Mouse (Mus musculus): ENCODE data around the gene Banp. TPM values are rescaled to one million over a fixed set of nuclear protein-coding genes. Genes with fewer than 3 reads are reported as not detected.

Gene Banp
- total RNA-seq, 2 experiments from 2014 or later = 30.4 to 35.6 TPM

DNA sequence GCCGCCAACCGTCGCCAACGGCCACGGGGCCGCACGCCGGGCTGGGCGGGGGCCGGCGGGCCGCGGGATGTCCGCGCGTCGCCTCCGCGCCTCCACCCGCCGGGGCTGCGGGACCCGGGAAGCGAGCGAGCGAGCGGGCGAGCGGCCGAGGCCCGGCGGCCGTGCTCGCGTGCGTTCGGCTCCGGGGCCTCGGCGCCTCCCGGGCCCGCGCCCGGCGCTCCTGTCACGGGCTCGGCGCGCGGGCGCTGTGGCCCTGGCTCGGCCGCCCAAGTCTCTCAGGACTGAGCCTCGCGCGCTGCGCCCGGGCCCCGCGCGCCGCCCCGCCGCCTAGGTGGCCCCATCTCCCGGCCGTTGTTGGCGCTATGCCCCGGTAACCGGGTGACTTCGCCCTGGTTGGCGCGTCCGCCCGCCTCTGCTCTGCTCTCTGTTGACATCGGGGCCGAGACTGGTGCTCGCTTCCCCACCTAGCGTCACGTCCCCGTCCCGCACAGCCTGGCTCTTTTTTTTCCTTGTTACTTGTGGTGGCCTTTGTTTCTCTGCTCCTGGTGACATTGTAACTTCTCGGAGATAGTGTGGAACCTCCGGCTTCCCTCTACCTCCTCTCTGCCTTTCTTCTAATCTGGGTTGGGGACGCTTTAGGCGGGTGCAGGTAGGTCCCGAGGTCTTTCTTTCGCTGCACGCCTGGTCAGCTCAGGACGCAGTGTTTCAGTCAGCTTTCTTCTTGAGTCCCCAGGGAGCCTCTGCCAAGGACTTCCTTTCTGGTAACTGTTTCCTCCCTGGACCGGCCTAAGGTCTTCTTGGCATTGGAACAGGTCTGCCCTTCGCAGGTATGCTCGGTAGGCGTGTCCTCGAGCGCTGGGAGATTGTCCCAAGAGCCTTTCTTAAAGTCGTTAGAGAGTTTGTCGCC, 1.5 kb downstream of the Banp start:
- peak; percentile 73 to 76 for DNase-seq

DNA sequence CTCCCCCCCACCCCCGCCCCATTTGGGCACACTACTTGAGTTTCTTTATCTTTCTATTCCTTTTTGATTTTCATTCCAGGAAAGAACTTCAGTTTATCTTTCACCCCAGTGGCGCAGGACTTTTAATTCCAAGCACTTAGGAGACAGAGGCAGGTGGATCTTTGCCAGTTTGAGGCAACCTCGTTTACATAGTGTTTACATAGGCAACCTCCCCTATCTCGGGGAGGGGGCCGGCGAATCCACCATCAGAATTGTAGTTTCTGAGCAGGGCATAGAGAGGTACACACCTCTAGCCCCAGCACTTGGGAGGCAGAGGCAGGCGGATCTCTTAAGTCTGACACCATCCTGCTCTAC, 2.1 kb downstream of the Banp start:
- no peak for DNase-seq

DNA sequence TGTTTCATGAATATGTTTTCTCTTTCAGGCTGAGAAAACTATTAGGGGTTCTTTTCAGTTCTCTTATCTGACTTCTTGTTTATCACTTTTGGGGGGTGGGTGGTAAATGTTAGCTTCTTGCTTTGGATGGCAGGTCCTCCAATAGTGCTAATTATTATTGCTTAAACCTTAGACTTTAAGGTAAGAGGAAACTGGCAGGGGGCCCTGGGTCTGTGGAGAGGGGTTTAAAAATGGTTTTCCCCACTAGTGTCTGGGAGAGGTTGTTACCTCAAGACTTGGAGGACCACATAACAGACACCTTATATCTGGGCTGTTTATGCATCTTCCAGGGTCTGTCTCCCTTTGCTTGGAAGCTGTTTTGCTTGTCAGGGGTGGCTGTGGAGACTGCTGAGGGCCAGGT, 2.6 kb downstream of the Banp start:
- DNase-seq = no peak

DNA sequence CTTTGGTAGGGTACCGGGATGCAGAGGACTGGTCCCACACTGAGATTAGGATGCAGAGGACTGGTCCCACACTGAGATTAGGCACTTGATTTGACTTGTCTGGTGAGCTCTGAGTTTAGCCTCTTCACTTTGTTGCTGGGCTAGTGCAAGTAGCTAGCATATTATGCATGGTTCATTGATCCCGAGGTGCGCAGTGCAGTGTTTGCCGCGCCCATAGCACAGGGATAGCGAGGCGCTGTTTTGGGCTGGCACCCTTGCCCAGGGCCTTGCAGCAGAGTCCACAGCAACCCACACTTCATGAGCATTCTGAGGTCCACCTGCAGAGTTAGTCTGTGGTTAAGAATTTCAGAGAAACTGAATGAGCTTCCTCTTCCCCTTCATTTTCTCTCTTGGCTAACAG, 3.2 kb downstream of the Banp start:
- no peak for DNase-seq

DNA sequence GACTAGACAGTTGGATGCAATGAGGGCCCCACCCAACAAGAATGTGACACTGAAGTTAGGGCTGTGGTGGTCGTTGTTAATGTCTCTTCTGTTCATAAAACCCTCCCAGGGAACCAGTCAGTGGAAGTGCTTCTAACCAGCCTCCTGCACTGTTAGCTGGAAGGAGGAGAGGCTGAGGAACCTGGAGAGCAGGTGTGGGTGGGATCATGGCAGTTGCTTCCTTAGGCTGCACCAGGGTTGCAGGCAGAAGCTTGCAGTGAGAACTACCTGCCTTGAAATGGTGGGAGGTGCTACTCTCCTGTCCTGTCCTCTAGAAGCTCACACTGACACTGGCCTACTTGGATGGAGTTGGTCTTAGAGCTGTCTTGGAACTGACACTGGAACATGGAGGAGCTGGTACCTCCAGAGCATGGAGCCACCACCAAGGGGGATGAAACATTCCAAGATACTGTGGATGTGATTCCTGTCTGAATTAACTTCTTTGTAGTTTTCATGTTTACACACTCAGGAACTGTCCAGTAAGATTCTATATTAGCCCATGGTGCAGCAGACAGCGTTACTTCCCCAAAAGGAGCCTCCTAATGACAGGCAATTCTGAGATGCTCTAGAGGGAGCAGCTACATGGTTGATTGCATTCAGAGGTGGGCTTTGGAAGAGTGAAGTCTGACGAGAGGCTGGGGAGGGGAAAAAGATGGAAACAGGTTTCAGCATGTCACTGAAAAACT, 4.4 kb downstream of the Banp start:
- no peak for DNase-seq

DNA sequence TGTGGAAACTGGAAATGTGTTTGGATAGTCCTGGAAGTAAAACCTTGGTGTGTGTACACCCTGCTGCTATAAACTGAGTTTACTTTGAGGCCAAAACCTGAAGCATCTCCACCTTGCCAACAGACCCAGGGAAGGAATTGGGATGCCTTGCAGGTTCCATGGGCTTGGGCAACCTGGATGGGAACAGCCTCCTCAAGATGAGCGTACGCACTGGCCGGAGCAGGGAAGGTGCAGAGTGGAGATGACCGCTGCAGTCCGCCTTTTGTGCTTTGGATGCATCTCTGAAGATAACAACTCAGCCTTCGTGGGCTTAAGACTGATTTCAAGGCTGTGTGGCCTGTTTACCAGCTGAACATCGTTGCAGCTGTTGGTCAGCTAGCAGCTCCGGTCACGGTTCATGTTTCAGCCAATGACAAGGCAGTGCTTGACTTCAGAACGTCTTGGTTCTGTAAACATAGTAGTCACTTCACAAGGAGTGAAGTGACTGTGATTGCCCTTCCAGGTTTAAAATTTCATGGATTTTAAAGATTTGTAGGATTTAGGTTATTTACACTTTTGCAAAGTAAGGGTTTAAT, 5.5 kb downstream of the Banp start:
- DNase-seq = no peak

DNA sequence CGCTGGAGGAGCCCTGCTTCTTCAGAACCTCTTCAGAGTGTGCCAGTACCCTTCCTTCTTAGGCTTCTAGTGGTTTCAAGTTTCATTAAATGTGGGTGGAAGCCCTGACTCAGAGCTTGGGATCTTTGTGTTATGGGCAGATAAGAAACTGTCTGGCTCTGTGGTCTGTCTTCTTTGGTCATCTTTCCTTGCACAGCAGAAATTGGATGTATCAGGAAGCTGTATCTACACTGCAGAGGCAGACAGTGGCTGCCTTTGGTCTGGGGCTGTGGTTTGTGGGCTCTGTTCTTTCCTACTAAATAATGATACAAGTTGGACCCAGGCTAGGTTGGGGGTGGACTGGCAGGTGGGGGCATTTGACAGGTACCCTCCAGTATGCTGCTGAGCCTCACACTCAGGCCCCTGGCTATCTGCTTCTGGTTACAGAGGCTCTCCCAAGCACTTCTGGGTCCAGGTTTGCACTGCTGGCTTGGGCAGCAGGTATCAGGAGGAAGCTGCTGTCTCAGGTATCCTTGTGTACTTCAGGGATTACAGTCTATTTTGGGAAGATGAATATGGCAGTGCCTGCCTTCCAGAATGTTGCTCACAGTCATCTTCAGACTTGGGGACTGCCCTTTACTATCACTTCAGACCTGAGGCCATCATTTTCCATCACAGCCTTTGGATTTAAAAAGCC, 6.4 kb downstream of the Banp start:
- DNase-seq = no peak

DNA sequence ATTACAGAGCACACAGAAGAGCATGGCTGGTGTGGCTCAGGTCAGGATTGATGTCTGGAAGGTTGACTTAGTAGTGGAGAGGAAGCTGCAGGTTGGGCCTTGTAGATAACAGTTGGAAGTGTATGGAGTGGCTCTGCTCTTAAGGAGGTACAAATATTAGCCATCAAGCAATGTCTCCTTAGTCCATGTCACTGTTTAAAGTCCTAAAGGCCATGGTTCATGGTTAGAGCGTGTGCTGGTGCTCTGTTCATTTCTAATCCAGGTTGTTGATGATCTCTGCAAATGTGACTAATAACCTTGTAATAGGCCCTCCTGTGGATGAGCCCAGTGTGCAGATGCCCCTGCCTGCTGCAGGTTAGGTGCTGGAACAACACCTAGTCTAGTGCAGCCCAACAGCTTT, 8.8 kb downstream of the Banp start:
- DNase-seq = no peak

DNA sequence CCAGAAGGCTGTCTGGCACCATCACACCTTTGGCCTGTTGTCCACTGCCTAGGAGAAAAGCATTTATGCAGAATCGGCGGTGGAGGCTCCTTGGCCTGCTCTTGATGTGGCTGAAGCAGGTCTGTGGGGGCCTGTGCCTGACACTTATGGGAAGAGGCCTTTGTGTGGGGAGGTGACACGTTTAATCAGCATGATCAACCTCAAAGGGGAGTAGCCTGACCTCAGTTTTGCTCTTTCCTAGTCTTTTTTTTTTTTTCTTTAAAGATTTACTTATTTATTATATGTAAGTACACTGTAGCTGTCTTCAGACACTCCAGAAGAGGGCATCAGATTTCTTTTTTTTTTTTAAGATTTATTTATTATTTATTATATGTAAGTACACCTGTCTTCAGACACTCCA, 13.3 kb downstream of the Banp start:
- DNase-seq = no peak

DNA sequence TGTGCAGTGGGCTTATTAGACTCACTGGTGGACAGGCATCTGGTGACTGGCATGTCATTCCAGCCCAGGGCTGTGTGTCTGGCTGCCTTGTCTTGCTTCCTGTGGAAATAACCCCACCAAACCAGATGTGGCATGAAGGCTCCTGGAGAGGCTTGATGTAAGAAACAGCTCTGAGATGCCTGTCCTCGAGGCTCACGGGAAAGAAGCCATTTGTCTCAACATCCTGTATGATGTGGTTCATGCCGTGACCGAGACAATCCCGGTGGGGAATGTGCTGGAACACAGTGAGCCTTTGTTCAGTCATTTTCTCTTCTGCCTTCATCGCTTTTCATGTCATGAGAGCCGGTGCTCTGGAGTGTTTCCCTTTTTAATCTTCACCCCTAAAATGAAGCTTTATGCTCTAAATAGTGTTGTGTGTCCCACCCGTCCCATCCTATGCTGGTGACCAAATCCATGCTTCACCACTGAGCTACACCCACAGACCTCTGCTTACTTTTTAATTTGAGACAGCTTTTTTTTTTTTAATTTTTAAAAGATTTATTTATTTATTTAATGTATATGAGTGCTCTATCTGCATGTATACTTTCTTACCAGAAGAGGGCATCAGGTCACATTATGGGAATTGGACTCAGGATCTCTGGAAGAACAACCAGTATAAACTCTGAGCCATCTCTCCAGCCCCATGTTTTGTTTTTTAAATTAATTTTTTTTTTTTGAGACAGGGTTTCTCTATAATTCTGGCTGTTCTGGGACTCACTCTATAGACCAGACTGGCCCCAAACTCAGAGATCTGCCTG, 15.4 kb downstream of the Banp start:
- peak; percentile 46 to 65 for DNase-seq

DNA sequence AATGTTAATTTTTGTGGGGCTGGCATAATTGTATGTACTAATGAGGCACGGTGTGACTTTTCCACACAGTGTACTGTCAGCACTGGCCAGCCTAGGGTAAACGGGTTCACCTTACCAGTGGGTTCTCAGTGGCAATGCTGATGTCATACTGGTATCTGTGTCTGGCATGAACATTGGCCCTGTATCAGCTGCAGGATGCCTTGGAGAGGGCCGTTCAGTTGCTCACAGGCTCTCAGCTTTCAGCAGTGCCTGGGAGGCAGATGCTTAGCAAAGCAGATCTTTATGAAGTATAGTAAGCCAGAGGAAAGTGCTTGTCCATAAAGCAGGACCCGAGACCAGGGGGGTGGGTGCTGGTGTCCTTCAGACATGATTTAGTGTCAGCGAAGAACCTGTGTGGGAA, 16.6 kb downstream of the Banp start:
- DNase-seq = no peak

DNA sequence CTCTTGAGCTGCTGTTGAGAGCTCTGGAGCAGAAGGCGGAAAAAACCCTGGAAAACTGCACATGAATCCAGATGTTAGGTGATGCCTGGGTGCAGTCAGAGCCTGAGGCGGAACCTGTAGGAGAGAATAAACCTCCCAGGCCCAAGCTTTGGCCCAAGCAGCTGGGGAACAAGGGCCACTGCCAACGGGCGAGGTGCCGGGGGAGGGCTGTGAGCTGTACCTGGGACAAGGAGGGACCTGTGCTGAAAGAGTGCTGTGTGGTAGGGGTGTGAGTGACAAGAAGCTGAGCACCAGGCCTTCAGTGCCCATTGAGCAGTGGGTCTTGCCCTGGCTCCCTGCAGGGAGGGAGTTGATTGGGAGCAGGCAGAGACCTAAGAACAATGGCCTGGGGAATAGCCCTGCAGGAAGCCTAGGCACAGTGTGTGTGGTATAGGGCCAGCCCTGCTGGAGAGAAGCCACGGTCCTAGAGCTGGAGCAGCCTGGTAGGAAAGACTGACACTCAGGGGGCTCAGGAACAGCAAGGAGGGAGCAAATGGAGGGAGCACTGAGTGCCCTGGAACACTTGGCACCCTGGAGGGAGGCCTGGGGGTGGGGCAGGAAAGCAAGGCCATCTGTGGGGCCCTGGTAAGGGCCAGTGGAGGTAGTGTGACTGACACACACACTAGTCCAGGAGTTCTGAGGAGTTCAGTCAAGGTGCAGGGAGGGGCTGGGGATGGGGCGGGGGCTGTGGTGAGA, 17.3 kb downstream of the Banp start:
- DNase-seq = no peak

DNA sequence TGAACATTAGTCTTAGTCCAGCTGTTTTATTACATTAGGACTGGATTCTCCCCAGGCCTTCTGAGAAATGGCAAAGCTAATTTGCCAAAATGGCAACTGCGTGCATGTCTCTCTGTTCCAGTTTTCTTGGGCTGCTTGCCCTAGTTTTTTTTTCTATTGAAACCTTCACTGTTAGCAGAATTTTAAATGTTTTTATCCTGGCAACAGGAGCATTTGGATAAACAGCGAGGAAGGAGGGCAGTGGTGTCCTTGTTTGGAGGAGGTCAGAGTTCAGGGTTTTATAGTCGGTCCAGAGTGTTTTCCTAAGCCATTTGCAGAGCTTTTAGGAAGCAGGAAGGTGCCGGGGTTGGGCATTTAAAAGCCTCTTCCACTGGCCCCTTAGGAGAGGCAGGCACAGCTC, 18.4 kb downstream of the Banp start:
- peak; percentile 56 to 63 for DNase-seq

DNA sequence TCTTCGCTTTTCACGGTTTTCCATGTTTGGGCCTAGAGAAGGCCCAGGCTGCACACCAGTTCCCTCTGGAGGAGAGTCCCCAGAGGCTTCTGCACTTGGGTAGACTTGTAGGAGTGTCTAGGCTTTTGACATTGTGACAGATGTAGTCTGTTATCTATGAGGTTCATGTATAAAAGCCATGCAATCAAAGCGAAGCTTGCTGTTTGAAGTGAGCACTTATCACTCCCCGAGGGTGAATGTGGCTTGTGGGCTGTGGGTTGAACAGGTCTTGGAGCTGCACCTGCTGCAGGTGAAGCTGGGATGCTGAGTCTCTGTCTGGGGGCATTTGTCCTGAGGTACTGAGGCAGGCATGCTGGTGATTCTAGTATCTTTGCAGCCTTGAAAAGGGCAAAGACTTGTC, 19.0 kb downstream of the Banp start:
- no peak for DNase-seq

DNA sequence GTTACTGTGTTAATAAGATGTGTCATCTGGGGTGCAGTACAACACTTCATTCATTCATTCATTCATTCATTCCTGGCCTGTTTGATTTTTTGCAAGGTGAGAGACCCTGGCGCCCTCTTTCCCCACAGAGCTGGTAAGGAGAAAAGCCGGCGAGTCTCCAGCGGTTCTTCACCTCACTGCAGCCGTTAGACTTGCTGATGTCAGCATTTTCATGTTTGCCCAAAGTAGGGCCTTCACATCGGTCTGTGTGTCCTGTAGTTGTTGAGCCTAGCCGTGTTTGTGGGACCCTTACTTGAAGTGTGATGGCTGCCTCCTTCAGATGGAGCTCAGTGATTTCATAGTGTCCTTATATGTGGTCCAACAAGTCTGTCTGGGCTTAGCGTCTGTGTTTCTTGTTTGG, 20.7 kb downstream of the Banp start:
- no peak for DNase-seq

DNA sequence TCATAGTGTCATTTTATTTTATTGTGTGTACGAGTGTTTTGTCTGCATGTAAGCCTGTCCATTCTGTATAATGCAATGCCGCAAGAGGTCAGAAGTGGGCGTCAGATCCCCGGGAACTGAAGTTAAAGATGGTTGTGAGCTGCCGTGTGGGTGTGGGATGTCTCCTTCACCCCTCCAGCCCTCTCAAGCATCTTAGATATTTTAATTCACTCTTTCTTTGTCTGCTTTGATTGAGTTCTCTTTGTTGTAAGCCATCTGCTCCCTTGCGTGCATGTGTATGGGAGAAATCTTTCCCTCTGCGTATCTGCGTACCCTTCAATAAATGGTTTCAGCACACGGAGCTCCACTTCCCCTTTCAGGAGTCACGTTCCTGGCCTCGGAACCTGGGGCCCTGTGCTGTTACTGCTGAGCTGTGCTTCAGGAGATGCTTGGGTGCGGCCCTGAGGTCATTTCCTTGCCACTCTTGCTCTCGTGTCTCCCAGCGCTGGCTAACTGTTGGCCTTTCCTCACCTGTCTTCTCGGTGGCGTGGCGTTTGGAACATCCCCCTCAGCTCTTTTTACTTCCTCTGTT, 22.0 kb downstream of the Banp start:
- DNase-seq = no peak

DNA sequence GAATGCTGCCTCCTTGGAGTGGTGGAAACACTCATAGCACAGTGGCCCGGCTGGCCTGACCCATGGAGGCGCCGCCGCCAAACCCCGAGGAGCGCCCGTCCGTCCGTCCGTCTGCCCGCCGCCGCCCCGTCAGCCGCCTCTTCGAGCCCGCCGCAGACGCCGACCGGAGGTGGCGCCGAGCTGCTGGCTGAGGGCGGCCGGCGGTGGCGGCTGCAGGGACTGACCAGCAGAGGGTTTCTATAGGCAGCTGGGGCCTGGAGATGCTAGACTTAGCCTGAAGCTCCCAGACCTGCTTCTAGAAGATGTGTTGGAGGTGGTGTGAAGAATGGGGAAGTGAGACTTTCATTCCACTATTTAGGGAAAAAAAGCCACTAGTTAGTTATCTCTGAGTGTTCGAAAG, 24.4 kb downstream of the Banp start:
- no peak for DNase-seq

DNA sequence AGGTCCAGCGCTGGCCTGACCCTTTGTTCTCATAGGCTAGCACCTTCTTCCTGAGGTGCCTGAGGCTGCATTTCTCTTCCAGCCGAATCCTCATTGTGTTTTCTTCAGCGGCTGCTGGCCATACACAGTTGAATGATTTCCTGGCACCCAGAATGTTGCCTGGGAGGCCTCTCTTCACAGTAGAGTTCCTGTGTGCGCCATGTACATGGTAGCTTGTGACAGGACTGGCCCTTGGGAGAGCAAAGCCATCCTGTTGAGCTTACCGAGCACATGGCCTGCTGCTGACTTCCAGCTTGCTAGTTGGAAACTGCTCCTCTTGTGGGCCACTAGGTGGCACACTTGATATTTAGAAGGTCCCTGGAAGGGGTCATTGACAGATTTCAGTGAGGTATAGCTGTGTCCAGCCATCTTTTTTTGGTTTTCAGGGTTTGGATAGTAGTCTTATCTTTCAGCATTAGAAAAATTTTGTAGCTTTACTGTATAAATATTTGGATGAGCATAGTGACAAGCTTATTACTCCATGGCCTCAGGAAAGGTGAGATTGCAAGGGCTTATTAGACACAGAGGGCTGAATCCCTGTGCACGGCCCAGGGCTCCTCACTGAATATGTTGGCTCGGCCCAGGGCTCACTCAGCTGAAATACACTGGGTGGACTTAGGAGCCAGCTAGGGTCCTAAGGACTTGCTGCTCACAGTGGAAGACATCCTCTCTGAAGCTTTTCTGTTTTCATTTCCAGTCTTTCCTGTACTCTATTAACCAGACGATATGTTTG, 28.5 kb downstream of the Banp start:
- peak; percentile 27 to 49 for DNase-seq

DNA sequence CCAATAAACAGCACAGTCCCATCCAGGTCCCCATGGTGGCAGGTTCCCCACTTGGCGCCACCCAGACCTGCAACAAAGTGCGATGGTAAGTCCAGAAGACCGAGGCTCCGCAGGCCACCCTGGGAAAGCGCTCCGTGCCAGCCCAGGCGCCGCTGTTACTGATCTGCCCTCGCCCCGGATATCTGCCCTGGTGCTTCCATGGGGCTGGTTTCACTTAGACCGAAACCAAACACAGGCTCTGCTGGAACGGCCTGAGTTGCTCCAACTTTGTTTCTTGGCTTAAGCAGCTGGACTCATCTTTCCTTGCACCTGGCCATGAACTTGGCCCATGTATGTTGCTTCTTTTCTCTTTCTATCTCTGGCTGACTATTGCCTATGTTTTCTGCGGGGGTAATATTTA, 29.1 kb downstream of the Banp start:
- no peak for DNase-seq
